Mouse (Mus musculus) intestine, postnatal 0 days (tissue): Measurements from ENCODE around the gene Emilin2. TPM values are rescaled to one million over a fixed set of nuclear protein-coding genes. Genes with fewer than 3 reads are reported as not detected.

Experiments
- ATAC-seq: fragments of 200-750 bp; cut with Nextera tagmentation; 2 replicates; pipeline ENCODE4 v1.8.0; 2017; ENCODE audit warnings: mild to moderate bottlenecking, moderate TSS enrichment, moderate library complexity
- H3K27ac ChIP-seq: fragments of 300-500 bp; sonication (generic); 2 replicates; pipeline ENCODE4 v1.5.1; 2014; ENCODE audit warnings: mild to moderate bottlenecking, low read depth, low read length, moderate library complexity
- H3K27me3 ChIP-seq: fragments of 300-500 bp; sonication (generic); replicated peaks from 2 replicates; pipeline ENCODE4 v1.6.1; 2014; ENCODE audit warnings: low read length, mixed read lengths; ENCODE audit not compliant: control insufficient read depth, insufficient read depth
- H3K36me3 ChIP-seq: fragments of 300-500 bp; sonication (generic); 2 replicates; pipeline ENCODE4 v1.6.1; 2014; ENCODE audit warnings: mild to moderate bottlenecking, moderate library complexity; ENCODE audit not compliant: control insufficient read depth, insufficient read depth
- H3K4me1 ChIP-seq: fragments of 300-500 bp; sonication (generic); replicated peaks from 2 replicates; pipeline ENCODE4 v1.6.1; 2014; ENCODE audit warnings: antibody characterized with exemption, low read length, mixed read lengths; ENCODE audit not compliant: control insufficient read depth, insufficient read depth
- H3K4me2 ChIP-seq: fragments of 300-500 bp; sonication (generic); replicated peaks from 2 replicates; pipeline ENCODE4 v1.6.1; 2014; ENCODE audit warnings: low read depth, mild to moderate bottlenecking, moderate library complexity
- H3K4me3 ChIP-seq: fragments of 300-500 bp; sonication (generic); 2 replicates; pipeline ENCODE4 v1.5.1; 2014; ENCODE audit warnings: low read depth, low read length
- H3K9ac ChIP-seq: fragments of 300-500 bp; sonication (generic); 2 replicates; pipeline ENCODE4 v1.6.1; 2014; ENCODE audit warnings: mild to moderate bottlenecking, low read depth, low read length
- H3K9me3 ChIP-seq: fragments of 300-500 bp; sonication (generic); 2 replicates; pipeline ENCODE4 v1.6.1; 2016; ENCODE audit warnings: mixed run types; ENCODE audit not compliant: control insufficient read depth
- CTCF ChIP-seq: sonication (generic); IDR thresholded peaks from 2 replicates; pipeline ENCODE4 v1.5.1; 2016; ENCODE audit warnings: low read depth, mild to moderate bottlenecking, control low read depth, antibody characterized with exemption, moderate library complexity
- WGBS: fragments of 180-500 bp; shearing (Covaris S2); extraction: QIAGEN DNeasy Blood & Tissue Kit; methylation state at CpG from one replicate; pipeline ENCODE4 v1.1.7; 2014; 5-methylcytosine and 5-hydroxymethylcytosine counted together
- polyA plus RNA-seq: library from polyadenylated mRNA; unstranded; fragments of >200 nt; fragmentation: Nextera tagmentation; extraction: Ambion mirVana; gene quantifications from 2 replicates; pipeline ENCODE4 v1.2.1, GENCODE M21; 2015

Gene Emilin2
- polyA plus RNA-seq, 1 experiment from 2014 or later, result 0.82 TPM

- no peaks in the 10 kb centered on the region for H3K4me1 ChIP-seq
- ATAC-seq, result no peak
- H3K4me3 ChIP-seq, result no peak overlapping the region
- WGBS, result 72% methylated on average over 10 of the region's 10 CpGs
- no peaks in the 10 kb centered on the region for H3K9me3 ChIP-seq
- no peaks in the 10 kb centered on the region for H3K27me3 ChIP-seq
- no peak overlapping the region for H3K4me2 ChIP-seq
- H3K36me3 ChIP-seq, result no peaks in the 10 kb centered on the region
- H3K27ac ChIP-seq, result no peak overlapping the region
- H3K9ac ChIP-seq, result no peak overlapping the region
- no peak for TF ChIP-seq CTCF
Observed at GRCm38 (mm10) chr17:71276771-71277170, 35.0 kb downstream of the Emilin2 start.

DNA sequence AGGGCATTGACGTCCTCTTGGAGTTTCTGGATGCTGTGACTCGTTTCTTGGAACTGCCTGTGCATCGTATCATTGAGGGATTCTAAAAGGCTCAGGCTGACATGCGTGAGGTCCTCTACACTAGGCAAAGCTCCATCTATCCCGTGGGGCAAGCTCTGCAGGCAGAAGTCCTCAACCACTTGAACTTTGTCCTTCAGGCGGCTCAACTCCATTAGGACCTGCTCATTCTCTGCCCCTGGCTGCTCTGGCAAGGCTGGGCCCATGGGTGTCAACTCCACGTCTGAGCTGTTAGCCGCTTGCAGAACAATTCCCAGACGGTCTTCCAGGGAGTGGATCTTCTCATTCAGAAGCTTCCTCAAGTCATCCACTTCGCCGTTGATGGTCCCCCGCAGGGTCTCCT, 37.9 kb downstream of the Emilin2 start:
- no peaks in the 10 kb centered on the region for H3K4me1 ChIP-seq
- no peaks in the 10 kb centered on the region for H3K9me3 ChIP-seq
- TF ChIP-seq CTCF, result no peak
- H3K27ac ChIP-seq, result no peak overlapping the region
- no peak overlapping the region for H3K4me2 ChIP-seq
- WGBS, result 86% methylated on average over 12 of the region's 12 CpGs
- no peak for ATAC-seq
- no peaks in the 10 kb centered on the region for H3K36me3 ChIP-seq
- H3K9ac ChIP-seq, result no peak overlapping the region
- no peak overlapping the region for H3K4me3 ChIP-seq
- H3K27me3 ChIP-seq, result no peaks in the 10 kb centered on the region

DNA sequence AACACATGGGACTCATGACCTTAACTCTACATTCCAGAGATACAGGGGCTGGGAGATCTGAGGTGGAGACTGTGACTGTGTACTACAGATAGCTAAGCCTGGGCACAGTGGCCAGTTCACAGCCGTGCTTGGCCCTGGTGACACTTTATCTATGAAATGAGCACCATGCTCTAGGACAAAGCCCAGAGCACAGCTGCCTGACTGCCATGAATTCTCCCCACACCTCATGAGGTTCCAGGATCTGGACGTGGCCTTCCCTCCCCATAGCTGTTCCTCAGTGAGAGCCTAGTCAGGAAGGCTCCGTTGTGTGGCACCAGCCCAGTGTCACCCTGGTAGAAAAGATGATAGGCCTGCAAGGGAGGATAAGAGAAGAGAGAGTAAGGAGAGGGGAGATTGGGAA, 43.2 kb downstream of the Emilin2 start:
- TF ChIP-seq CTCF, result no peak
- no peak overlapping the region for H3K27ac ChIP-seq
- H3K9ac ChIP-seq, result no peak overlapping the region
- no peak overlapping the region for H3K4me2 ChIP-seq
- no peaks in the 10 kb centered on the region for H3K27me3 ChIP-seq
- H3K36me3 ChIP-seq, result no peaks in the 10 kb centered on the region
- H3K4me3 ChIP-seq, result no peak overlapping the region
- no peak for ATAC-seq
- 70% methylated on average over 3 of the region's 3 CpGs for WGBS
- H3K9me3 ChIP-seq, result no peaks in the 10 kb centered on the region
- H3K4me1 ChIP-seq, result no peaks in the 10 kb centered on the region

GRCm38 (mm10) chr17:71268152-71268551, 43.6 kb downstream of the Emilin2 start:
- H3K9me3 ChIP-seq, result no peaks in the 10 kb centered on the region
- no peak for ATAC-seq

GRCm38 (mm10) chr17:71267374-71267773, 44.4 kb downstream of the Emilin2 start:
- 87% methylated on average over 8 of the region's 8 CpGs for WGBS
- Histone ChIP-seq H3K9me3 (no peaks in the 10 kb centered on the region), H3K4me1 (no peaks in the 10 kb centered on the region), H3K27me3 (no peaks in the 10 kb centered on the region), H3K4me3 (no peak overlapping the region), H3K9ac (no peak overlapping the region), H3K36me3 (no peaks in the 10 kb centered on the region), H3K4me2 (no peak overlapping the region), H3K27ac (no peak overlapping the region)
- ATAC-seq, result no peak
- no peak for TF ChIP-seq CTCF

More at GRCm38 (mm10) chr17:71268152-71268551, 43.6 kb downstream of the Emilin2 start:
- H3K4me1 ChIP-seq, result no peaks in the 10 kb centered on the region
- TF ChIP-seq CTCF, result no peak
- H3K27ac ChIP-seq, result no peak overlapping the region
- WGBS, result 89% methylated on average over 10 of the region's 10 CpGs
- H3K4me2 ChIP-seq, result no peak overlapping the region
- no peaks in the 10 kb centered on the region for H3K27me3 ChIP-seq
- H3K36me3 ChIP-seq, result no peaks in the 10 kb centered on the region
- no peak overlapping the region for H3K9ac ChIP-seq
- H3K4me3 ChIP-seq, result no peak overlapping the region

DNA sequence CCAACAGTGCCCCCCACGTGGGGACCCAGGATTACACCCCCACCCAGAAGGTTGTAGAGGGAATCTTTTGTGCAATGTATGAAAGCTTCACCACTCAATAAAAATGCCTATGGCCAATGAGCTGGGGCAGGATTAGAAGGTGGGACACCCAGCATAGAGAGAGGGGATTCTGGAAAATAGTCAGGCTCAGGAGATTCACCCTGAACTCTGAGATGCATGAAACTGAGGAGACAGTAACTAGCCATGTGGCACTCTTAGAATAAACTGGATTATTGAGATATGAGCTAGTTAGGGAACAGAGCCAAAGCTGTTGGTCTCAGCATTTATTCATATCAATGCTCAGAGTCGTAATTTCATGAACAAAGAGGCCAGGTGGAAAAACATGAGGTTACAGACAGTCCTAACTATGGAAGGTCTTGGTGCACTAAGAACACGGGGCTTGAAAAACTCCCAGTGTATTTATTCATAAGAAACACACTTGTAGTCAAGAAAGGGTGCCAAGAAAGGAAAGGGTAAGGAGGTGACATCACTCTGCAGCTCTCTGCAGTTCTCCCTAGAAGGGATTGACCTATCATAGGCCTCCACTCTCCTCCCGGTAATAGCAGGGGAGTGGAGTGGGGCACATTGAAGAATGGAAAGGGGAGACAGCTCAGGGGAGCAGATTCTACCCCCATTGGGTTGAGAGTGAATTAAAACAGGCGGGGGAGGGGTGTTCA, 46.3 kb downstream of the Emilin2 start:
- 63% methylated on average over 5 of the region's 5 CpGs for WGBS
- Histone ChIP-seq H3K9ac (no peak overlapping the region), H3K36me3 (no peaks in the 10 kb centered on the region), H3K4me2 (no peak overlapping the region), H3K4me1 (no peaks in the 10 kb centered on the region), H3K27me3 (no peaks in the 10 kb centered on the region), H3K27ac (no peak overlapping the region), H3K4me3 (no peak overlapping the region), H3K9me3 (no peaks in the 10 kb centered on the region)
- TF ChIP-seq CTCF, result no peak
- ATAC-seq, result no peak
